Mouse (Mus musculus) MEL (cell line): ENCODE measurements around the gene Gm20388.

Source experiments
- CHD2 ChIP-seq: IDR thresholded peaks from 2 replicates; pipeline ENCODE4 v1.6.1; 2011; ENCODE audit warnings: low read length, improper control_type of control experiment
- ETS1 ChIP-seq: IDR thresholded peaks from 2 replicates; pipeline ENCODE4 v1.6.1; 2012; ENCODE audit warnings: low read depth, mild to moderate bottlenecking, inconsistent platforms, low read length, improper control_type of control experiment, moderate library complexity
- GABPA ChIP-seq: IDR thresholded peaks from 2 replicates; pipeline ENCODE4 v1.6.1; 2012; ENCODE audit warnings: low read depth, mild to moderate bottlenecking, inconsistent platforms, low read length, improper control_type of control experiment, moderate library complexity
- UBTF ChIP-seq: IDR thresholded peaks from 2 replicates; pipeline ENCODE4 v1.6.1; 2012; ENCODE audit warnings: low read depth, mild to moderate bottlenecking, inconsistent platforms, low read length, improper control_type of control experiment, moderate library complexity, borderline replicate concordance; ENCODE audit not compliant: insufficient read depth

GRCm38 (mm10) chr8:120190107-120190809 lies 279.6 kb downstream of the Gm20388 start:
- TF ChIP-seq ETS1: no peak
- TF ChIP-seq GABPA: no peak
- TF ChIP-seq UBTF: no peak
- TF ChIP-seq CHD2: no peak
